8 mouse cellular contexts compared by ENCODE assay signal in genomic region chr1:86528571-86529180, GRCm38 (mm10). TPM values are rescaled to one million over a fixed set of nuclear protein-coding genes. Genes with fewer than 3 reads are reported as not detected.
DNase-seq lines count a peak whose midpoint lies in the region; ATAC-seq lines count a peak whose summit lies in the region.

No protein-coding gene starts in this region.

- H3K4me3 ChIP-seq in embryonic facial prominence, embryonic 14.5 days (ENCODE audit: low read depth, low read length) = peak overlapping the region; percentile 99
- H3K4me3 ChIP-seq in midbrain, embryonic 11.5 days (ENCODE audit: low read depth, low read length) = peak overlapping the region; percentile 92

- H3K9ac ChIP-seq in embryonic facial prominence, embryonic 14.5 days (ENCODE audit: low read depth, low read length) = peak overlapping the region; percentile 100
- H3K9ac ChIP-seq in midbrain, embryonic 11.5 days (ENCODE audit: low read length) = peak overlapping the region; percentile 100

- H3K4me1 ChIP-seq in embryonic facial prominence, embryonic 14.5 days (ENCODE audit: control insufficient read depth, insufficient read depth, low read length) = peaks cover 26% of the 10 kb centered on the region
- H3K4me1 ChIP-seq in midbrain, embryonic 11.5 days (ENCODE audit: control insufficient read depth, insufficient read depth, low read length) = peaks cover 39% of the 10 kb centered on the region

- H3K4me2 ChIP-seq in embryonic facial prominence, embryonic 14.5 days (ENCODE audit: low read depth, low read length) = peak overlapping the region; percentile 87
- peak overlapping the region; percentile 98 for H3K4me2 ChIP-seq in midbrain, embryonic 11.5 days

- intact Hi-C loops in left cerebral cortex, postnatal 36 days (cut with DNase I) = loop anchor here (1.0 kb wide), 1 partner anchor 88 kb away; no protein-coding TSS in a partner anchor

- peak overlapping the region; percentile 96 for H3K27ac ChIP-seq in embryonic facial prominence, embryonic 14.5 days (replicated peaks; ENCODE audit: low read depth, low read length)
- H3K27ac ChIP-seq in midbrain, embryonic 11.5 days (ENCODE audit: low read depth, low read length) = peak overlapping the region; percentile 89; the same call in 1 of the 2 replicates

- under 1% methylated on average over 15 of the region's 15 CpGs for WGBS in embryonic facial prominence, embryonic 14.5 days
- under 1% methylated on average over 15 of the region's 15 CpGs for WGBS in midbrain, embryonic 11.5 days

- no peak for ATAC-seq in CD4-positive, CD25-positive, alpha-beta regulatory T cell, adult 4 months
- ATAC-seq in embryonic facial prominence, embryonic 14.5 days (ENCODE audit: low read depth) = no peak
- ATAC-seq in midbrain, embryonic 11.5 days (ENCODE audit: low FRiP score) = no peak

- peaks cover 28% of the 10 kb centered on the region for H3K36me3 ChIP-seq in embryonic facial prominence, embryonic 14.5 days (ENCODE audit: control insufficient read depth, insufficient read depth, low read length)
- H3K36me3 ChIP-seq in midbrain, embryonic 11.5 days (ENCODE audit: control insufficient read depth, insufficient read depth, low read length) = peaks cover 14% of the 10 kb centered on the region

- H3K9me3 ChIP-seq in embryonic facial prominence, embryonic 14.5 days (ENCODE audit: control insufficient read depth, low read length) = no peaks in the 10 kb centered on the region
- no peaks in the 10 kb centered on the region for H3K9me3 ChIP-seq in midbrain, embryonic 11.5 days (ENCODE audit: control insufficient read depth, low read length)

- peak; percentile 78 for DNase-seq in CD4-positive, CD25-positive, alpha-beta regulatory T cell, adult 2 months (ENCODE audit: low read depth, low spot score)
- DNase-seq in adrenal gland, postnatal 10 days = peak; percentile 59
- DNase-seq in embryonic facial prominence, embryonic 14.5 days (ENCODE audit: low spot score) = peak; percentile 83
- DNase-seq in heart, postnatal 4 days = peak; percentile 56
- DNase-seq in left cerebral cortex, postnatal 36 days (ENCODE audit: low spot score in 2 of 2) = peak; percentile 57
- DNase-seq in midbrain, embryonic 11.5 days (ENCODE audit: low spot score, missing footprints) = peak; percentile 92
- peak; percentile 61 for DNase-seq in thymus, postnatal 0 days (ENCODE audit: low spot score)

- no peaks in the 10 kb centered on the region for H3K27me3 ChIP-seq in embryonic facial prominence, embryonic 14.5 days (replicated peaks; ENCODE audit: control insufficient read depth, insufficient read depth, low read length)
- H3K27me3 ChIP-seq in midbrain, embryonic 11.5 days (ENCODE audit: control insufficient read depth, insufficient read depth, low read length) = no peaks in the 10 kb centered on the region

RNA-seq across cellular contexts. Expression of gene Ptma, which starts 2.1 kb away (rescaled TPM):
- polyA plus RNA-seq in CD4-positive, CD25-positive, alpha-beta regulatory T cell, adult 4 months (2017; shearing (Covaris generic)) = 1,000 to 10,000 TPM; 2,790 to 2,877 TPM
- total RNA-seq in adrenal gland, postnatal 10 days (2021) = 100 to 1,000 TPM; 804 to 831 TPM
- 1,814 and 2,055 TPM in 2 replicates for polyA plus RNA-seq in embryonic facial prominence, embryonic 14.5 days (2014; fragmentation: Nextera tagmentation; extraction: Ambion mirVana)
- 100 to 1,000 TPM; 724 to 726 TPM for total RNA-seq in heart, postnatal 4 days (2021)
- 100 to 1,000 TPM; 384 TPM for total RNA-seq in left cerebral cortex, postnatal 36 days (2021)
- polyA plus RNA-seq in midbrain, embryonic 11.5 days (2014; fragmentation: Nextera tagmentation; extraction: Ambion mirVana) = 3,090 and 3,352 TPM in 2 replicates
- polyA plus RNA-seq in thymus, postnatal 0 days (2015; fragmentation: Nextera tagmentation; extraction: Ambion mirVana) = 3,795 and 4,477 TPM in 2 replicates

RNA-seq across cellular contexts. Expression of gene Pde6d, which starts 53.8 kb away (rescaled TPM):
- polyA plus RNA-seq in CD4-positive, CD25-positive, alpha-beta regulatory T cell, adult 4 months (2017; shearing (Covaris generic)) = 10 to 100 TPM; 12.6 to 16.4 TPM
- total RNA-seq in adrenal gland, postnatal 10 days (2021) = 10 to 100 TPM; 28.8 to 32.8 TPM
- 55.8 and 59.2 TPM in 2 replicates for polyA plus RNA-seq in embryonic facial prominence, embryonic 14.5 days (2014; fragmentation: Nextera tagmentation; extraction: Ambion mirVana)
- total RNA-seq in heart, postnatal 4 days (2021) = 10 to 100 TPM; 39.4 to 40.5 TPM
- total RNA-seq in left cerebral cortex, postnatal 36 days (2021) = 10 to 100 TPM; 53.3 to 62.6 TPM
- 94.3 and 98.3 TPM in 2 replicates for polyA plus RNA-seq in midbrain, embryonic 11.5 days (2014; fragmentation: Nextera tagmentation; extraction: Ambion mirVana)
- polyA plus RNA-seq in thymus, postnatal 0 days (2015; fragmentation: Nextera tagmentation; extraction: Ambion mirVana) = 52.2 and 55.4 TPM in 2 replicates

RNA-seq across cellular contexts. Expression of gene Cops7b, which starts 54.0 kb away (rescaled TPM):
- polyA plus RNA-seq in CD4-positive, CD25-positive, alpha-beta regulatory T cell, adult 4 months (2017; shearing (Covaris generic)) = 10 to 100 TPM; 16.9 to 20.0 TPM
- 10 to 100 TPM; 10.4 to 15.0 TPM for total RNA-seq in adrenal gland, postnatal 10 days (2021)
- 31.3 and 34.9 TPM in 2 replicates for polyA plus RNA-seq in embryonic facial prominence, embryonic 14.5 days (2014; fragmentation: Nextera tagmentation; extraction: Ambion mirVana)
- total RNA-seq in heart, postnatal 4 days (2021) = 10 to 100 TPM; 13.6 to 14.0 TPM
- 10 to 100 TPM; 25.2 to 25.8 TPM for total RNA-seq in left cerebral cortex, postnatal 36 days (2021)
- 54.1 and 54.8 TPM in 2 replicates for polyA plus RNA-seq in midbrain, embryonic 11.5 days (2014; fragmentation: Nextera tagmentation; extraction: Ambion mirVana)
- 35.2 and 36.5 TPM in 2 replicates for polyA plus RNA-seq in thymus, postnatal 0 days (2015; fragmentation: Nextera tagmentation; extraction: Ambion mirVana)
